Mouse (Mus musculus) heart, postnatal 25 days (tissue): Measurements from ENCODE around the gene Pgm5. TPM values are rescaled to one million over a fixed set of nuclear protein-coding genes. Genes with fewer than 3 reads are reported as not detected.

Source experiments
- DNase-seq: peaks from one replicate; pipeline ENCODE4 v3.0.0; 2022; ENCODE audit warnings: low spot score
- intact Hi-C: fragments of 180-260 bp; cut with DNase I; formaldehyde crosslinking; loops from one replicate; pipeline ENCODE4 v1.15.1; 2025
- total RNA-seq, 2 experiments: library from RNA; stranded (reverse); gene quantifications; 2 replicates each; pipeline ENCODE4 v1.2.3; 2021

The Pgm5 gene
- total RNA-seq, 2 experiments from 2014 or later = 93.4 to 99.9 TPM

- DNase-seq = no peak
- intact Hi-C loops = no loop called here
Measured at GRCm38 (mm10) chr19:24677242-24677984, 184.2 kb downstream of the Pgm5 start.

- intact Hi-C loops = no loop called here
- no peak for DNase-seq
Measured at GRCm38 (mm10) chr19:24676429-24676828, 185.2 kb downstream of the Pgm5 start.

GRCm38 (mm10) chr19:24673762-24674161 lies 187.9 kb downstream of the Pgm5 start, which contains the start of gene Tmem252:
Gene Tmem252, plus strand, starts transcription at chr19:24674008.
- DNase-seq = no peak
- intact Hi-C loops = no loop called here

- intact Hi-C loops = no loop called here
Measured at GRCm38 (mm10) chr19:24673331-24673730, 188.3 kb downstream of the Pgm5 start.

GRCm38 (mm10) chr19:24672366-24672960 lies 189.2 kb downstream of the Pgm5 start:
- intact Hi-C loops = no loop called here
- no peak for DNase-seq

More at GRCm38 (mm10) chr19:24673331-24673730, 188.3 kb downstream of the Pgm5 start:
- DNase-seq = no peak

GRCm38 (mm10) chr19:24671571-24671970 lies 190.1 kb downstream of the Pgm5 start:
- no peak for DNase-seq
- intact Hi-C loops = no loop called here

- no peak for DNase-seq
- intact Hi-C loops = no loop called here
Measured at GRCm38 (mm10) chr19:24667527-24667926, 194.1 kb downstream of the Pgm5 start.

GRCm38 (mm10) chr19:24665771-24666170 lies 195.9 kb downstream of the Pgm5 start:
- DNase-seq = no peak
- intact Hi-C loops = no loop called here

- DNase-seq = no peak
- intact Hi-C loops = no loop called here
Measured at GRCm38 (mm10) chr19:24662346-24662745, 199.3 kb downstream of the Pgm5 start.

- intact Hi-C loops = no loop called here
- no peak for DNase-seq
Measured at GRCm38 (mm10) chr19:24656981-24657380, 204.7 kb downstream of the Pgm5 start.

GRCm38 (mm10) chr19:24653230-24653799 lies 208.3 kb downstream of the Pgm5 start:
- DNase-seq = no peak
- intact Hi-C loops = no loop called here

- intact Hi-C loops = no loop called here
- DNase-seq = no peak
Measured at GRCm38 (mm10) chr19:24652342-24653019, 209.2 kb downstream of the Pgm5 start.

GRCm38 (mm10) chr19:24651595-24651994 lies 210.1 kb downstream of the Pgm5 start:
- intact Hi-C loops = no loop called here
- DNase-seq = no peak

- intact Hi-C loops = no loop called here
- no peak for DNase-seq
Measured at GRCm38 (mm10) chr19:24650428-24650827, 211.2 kb downstream of the Pgm5 start.

- no peak for DNase-seq
- intact Hi-C loops = no loop called here
Measured at GRCm38 (mm10) chr19:24648016-24648415, 213.6 kb downstream of the Pgm5 start.

- no peak for DNase-seq
- intact Hi-C loops = no loop called here
Measured at GRCm38 (mm10) chr19:24646162-24646829, 215.4 kb downstream of the Pgm5 start.

- DNase-seq = no peak
- intact Hi-C loops = no loop called here
Measured at GRCm38 (mm10) chr19:24644971-24645370, 216.7 kb downstream of the Pgm5 start.

- intact Hi-C loops = no loop called here
- no peak for DNase-seq
Measured at GRCm38 (mm10) chr19:24640982-24641381, 220.7 kb downstream of the Pgm5 start.

- DNase-seq = no peak
- intact Hi-C loops = no loop called here
Measured at GRCm38 (mm10) chr19:24637988-24638387, 223.7 kb downstream of the Pgm5 start.

- no peak for DNase-seq
Measured at GRCm38 (mm10) chr19:24636616-24637015, 225.0 kb downstream of the Pgm5 start.

More at GRCm38 (mm10) chr19:24636616-24637015, 225.0 kb downstream of the Pgm5 start:
- intact Hi-C loops = no loop called here
